8 mouse cellular contexts compared by ENCODE assay signal in genomic region chr5:89844354-89844753, GRCm38 (mm10). TPM values are rescaled to one million over a fixed set of nuclear protein-coding genes. Genes with fewer than 3 reads are reported as not detected.
DNase-seq lines count a peak whose midpoint lies in the region; ATAC-seq lines count a peak whose summit lies in the region.

No protein-coding gene starts in this region.

- no peak overlapping the region for H3K9ac ChIP-seq in stomach, embryonic 14.5 days (replicated peaks; ENCODE audit: low read depth, low read length)

- H3K9me3 ChIP-seq in stomach, embryonic 14.5 days (ENCODE audit: control insufficient read depth, low read depth, low read length): no peaks in the 10 kb centered on the region

- WGBS in stomach, embryonic 14.5 days: 13% methylated on average over 5 of the region's 5 CpGs

- H3K4me3 ChIP-seq in stomach, embryonic 14.5 days (ENCODE audit: low read depth, low read length): no peak overlapping the region

- no peaks in the 10 kb centered on the region for H3K36me3 ChIP-seq in stomach, embryonic 14.5 days (ENCODE audit: control insufficient read depth, insufficient read depth, low read length)

- no peaks in the 10 kb centered on the region for H3K4me1 ChIP-seq in stomach, embryonic 14.5 days (ENCODE audit: control insufficient read depth, insufficient read depth, low read length)

- no peak overlapping the region for H3K27ac ChIP-seq in stomach, embryonic 14.5 days (ENCODE audit: low read length)

- DNase-seq in layer of hippocampus, postnatal 14 days (ENCODE audit: low spot score in 2 of 2): peak; percentile 23 to 33
- DNase-seq in layer of hippocampus, adult 9-11 months: no peak
- peak; percentile 8 for DNase-seq in cerebellum, adult 9-10 months
- peak; percentile 34 to 43 for DNase-seq in kidney, adult 8-10 months
- DNase-seq in lung, postnatal 14 days: peak; percentile 29
- DNase-seq in T-cell, adult 2 months (ENCODE audit: low spot score): no peak

- peak; percentile 83 for ATAC-seq in granulocyte monocyte progenitor cell, adult 5-6 weeks (replicated peaks; ENCODE audit: poor library complexity, severe bottlenecking)
- peak; percentile 53; the same call in 1 of the 2 replicates for ATAC-seq in stomach, embryonic 14.5 days (ENCODE audit: insufficient number of reproducible peaks, insufficient read depth, low FRiP score, low read depth)

- no peak overlapping the region for H3K4me2 ChIP-seq in stomach, embryonic 14.5 days (replicated peaks; ENCODE audit: low read depth, low read length)

- no peaks in the 10 kb centered on the region for H3K27me3 ChIP-seq in stomach, embryonic 14.5 days (ENCODE audit: control insufficient read depth, insufficient read depth, low read length)

RNA-seq across cellular contexts. Expression of gene Adamts3, which starts 38.8 kb away (rescaled TPM):
- total RNA-seq in layer of hippocampus, postnatal 14 days (2021): 10 to 100 TPM; 66.7 to 71.6 TPM
- 5.5 and 6.4 TPM in 2 replicates for total RNA-seq in granulocyte monocyte progenitor cell, adult 5-6 weeks (2014; fragmentation: Nextera tagmentation)
- total RNA-seq in granulocyte monocyte progenitor cell, adult 5-6 weeks (2017): 4.0 and 6.0 TPM in 2 replicates
- polyA plus RNA-seq in stomach, embryonic 14.5 days (2014; fragmentation: Nextera tagmentation; extraction: Ambion mirVana): 4.9 and 6.4 TPM in 2 replicates

Comparison
In these comparisons a context has a peak if more than half of its experiments do, and no peak if none do; other contexts are left out.
1. DNase-seq: peak in layer of hippocampus, postnatal 14 days (2 of 2), cerebellum, adult 9-10 months (single experiment), kidney, adult 8-10 months (2 of 2) and lung, postnatal 14 days (single experiment); none in layer of hippocampus, adult 9-11 months (single experiment) and T-cell, adult 2 months (single experiment).
2. RNA of gene Adamts3, which starts 38.8 kb away (total RNA-seq): 66.7 to 71.6 TPM in layer of hippocampus, postnatal 14 days; 4.0 to 6.4 TPM in granulocyte monocyte progenitor cell, adult 5-6 weeks; every median in the first group is over 4 times any median in the second.